Mouse (Mus musculus): Measurements from ENCODE around the gene Cdk4.

The Cdk4 gene

GRCm38 (mm10) chr10:127063239-127063872, at the start of gene Cdk4:
Cdk4 (plus strand) TSS chr10:127063534.
- DNase-seq, result peak; percentile 99

- DNase-seq, result no peak
Measured at GRCm38 (mm10) chr10:127016488-127016887, 46.8 kb upstream of the Cdk4 start.

- no peak for DNase-seq
Measured at GRCm38 (mm10) chr10:127017071-127017470, 46.3 kb upstream of the Cdk4 start.

- no peak for DNase-seq
Measured at GRCm38 (mm10) chr10:127018422-127018821, 44.9 kb upstream of the Cdk4 start.

- DNase-seq, result peak; percentile 98
Measured at GRCm38 (mm10) chr10:127030336-127031296, 32.7 kb upstream of the Cdk4 start, which contains the start of gene Tsfm. Tsfm (minus strand) TSS chr10:127030840.

- no peak for DNase-seq
Measured at GRCm38 (mm10) chr10:127033301-127033741, 30.0 kb upstream of the Cdk4 start.

GRCm38 (mm10) chr10:127036273-127036672, 27.1 kb upstream of the Cdk4 start:
- DNase-seq, result no peak

GRCm38 (mm10) chr10:127037641-127038040, 25.7 kb upstream of the Cdk4 start:
- no peak for DNase-seq

GRCm38 (mm10) chr10:127040569-127041214, 22.6 kb upstream of the Cdk4 start:
- DNase-seq, result no peak

- DNase-seq, result peak; percentile 40
Measured at GRCm38 (mm10) chr10:127041274-127041766, 22.0 kb upstream of the Cdk4 start, which contains the start of the genes Mettl1 and Eef1akmt3. Mettl1 (plus strand) TSS chr10:127041414. Eef1akmt3 (minus strand) TSS chr10:127041513.

- DNase-seq, result peak; percentile 91
Measured at GRCm38 (mm10) chr10:127041774-127042338, 21.5 kb upstream of the Cdk4 start.

GRCm38 (mm10) chr10:127042468-127043115, 20.7 kb upstream of the Cdk4 start:
- DNase-seq, result no peak

GRCm38 (mm10) chr10:127043187-127043586, 20.1 kb upstream of the Cdk4 start:
- DNase-seq, result no peak

GRCm38 (mm10) chr10:127047954-127048353, 15.4 kb upstream of the Cdk4 start, which contains the start of gene Cyp27b1:
Cyp27b1 (plus strand) TSS chr10:127048250.
- DNase-seq, result no peak

GRCm38 (mm10) chr10:127048608-127049394, 14.5 kb upstream of the Cdk4 start:
- no peak for DNase-seq

GRCm38 (mm10) chr10:127049395-127050118, 13.8 kb upstream of the Cdk4 start:
- no peak for DNase-seq

- no peak for DNase-seq
Measured at GRCm38 (mm10) chr10:127050119-127050474, 13.2 kb upstream of the Cdk4 start.

GRCm38 (mm10) chr10:127054646-127055045, 8.7 kb upstream of the Cdk4 start:
- no peak for DNase-seq

GRCm38 (mm10) chr10:127055406-127055805, 7.9 kb upstream of the Cdk4 start:
- DNase-seq, result no peak

- DNase-seq, result no peak
Measured at GRCm38 (mm10) chr10:127056490-127056889, 6.8 kb upstream of the Cdk4 start.
